Mouse (Mus musculus): ENCODE measurements around the gene Cdhr3.

DNA sequence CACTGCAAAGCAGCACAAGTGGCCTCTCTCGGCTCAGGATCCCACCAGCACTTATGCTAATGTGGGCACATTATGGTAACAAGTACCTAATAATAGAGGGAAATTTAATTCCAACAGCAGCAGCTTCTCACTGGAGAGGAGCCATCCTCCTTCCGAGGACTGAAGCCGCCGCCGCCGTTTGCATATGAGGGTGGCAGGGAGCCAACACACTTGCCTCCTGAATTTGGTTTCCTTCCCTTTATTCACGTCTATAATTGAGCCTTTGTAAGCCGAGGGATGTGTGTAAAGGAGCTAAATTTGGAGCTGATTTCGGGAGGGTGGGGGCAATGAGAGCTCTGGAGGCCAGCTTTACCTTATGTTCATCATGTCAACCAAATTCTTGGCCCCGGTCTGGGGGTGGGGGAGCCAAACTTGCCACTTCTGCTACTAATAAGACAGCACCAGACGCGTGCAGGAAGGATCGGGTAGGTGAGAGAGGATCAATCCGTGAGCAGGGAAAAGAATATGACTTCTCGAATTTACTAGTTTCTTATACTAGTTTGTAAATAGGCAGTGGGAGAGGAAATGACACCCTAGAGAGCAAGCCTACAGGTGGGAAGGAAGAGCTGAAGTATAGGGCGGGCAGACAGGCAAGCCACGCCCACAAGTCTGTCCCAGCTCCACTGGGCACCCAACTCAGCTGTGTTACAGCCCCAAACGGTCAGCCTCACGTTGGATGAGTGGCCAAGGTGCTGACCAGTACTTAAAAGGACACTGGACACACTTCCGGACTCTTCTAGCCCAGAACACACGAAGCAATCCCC, 56.8 kb downstream of the Cdhr3 start:
- TF ChIP-seq POLR2A (IDR thresholded peaks at IDR 0.05; ENCODE audit: extremely low read depth, insufficient read depth, low read length) (no peak), CTCF (IDR thresholded peaks at IDR 0.05; ENCODE audit: extremely low read depth, insufficient read depth, low read length) (no peak)
